Mouse (Mus musculus) G1E-ER4 (cell line): Measurements from ENCODE around the gene Vmn2r56. TPM values are rescaled to one million over a fixed set of nuclear protein-coding genes. Genes with fewer than 3 reads are reported as not detected.
"Not testable (repeated sequence)": the region's sequence is repeated elsewhere in the genome, so short reads cannot be mapped to it uniquely, and the experiment has no call there.

Experiments
- GATA1 ChIP-seq: IDR thresholded peaks from one replicate; pipeline ENCODE4 v1.8.0; 2012; ENCODE audit warnings: low read length, inconsistent platforms
- polyA plus RNA-seq: library from polyadenylated mRNA; stranded (reverse); fragments of >175 nt; gene quantifications from 2 replicates; pipeline ENCODE4 v1.2.3, GENCODE M21; 2012

Gene Vmn2r56
- polyA plus RNA-seq, result not detected in 2 replicates

- no peak for TF ChIP-seq GATA1
These were observed at the start of gene Vmn2r56 for GRCm38 (mm10) chr7:12734904-12735303. Vmn2r56 (minus strand) TSS chr7:12735004.

DNA sequence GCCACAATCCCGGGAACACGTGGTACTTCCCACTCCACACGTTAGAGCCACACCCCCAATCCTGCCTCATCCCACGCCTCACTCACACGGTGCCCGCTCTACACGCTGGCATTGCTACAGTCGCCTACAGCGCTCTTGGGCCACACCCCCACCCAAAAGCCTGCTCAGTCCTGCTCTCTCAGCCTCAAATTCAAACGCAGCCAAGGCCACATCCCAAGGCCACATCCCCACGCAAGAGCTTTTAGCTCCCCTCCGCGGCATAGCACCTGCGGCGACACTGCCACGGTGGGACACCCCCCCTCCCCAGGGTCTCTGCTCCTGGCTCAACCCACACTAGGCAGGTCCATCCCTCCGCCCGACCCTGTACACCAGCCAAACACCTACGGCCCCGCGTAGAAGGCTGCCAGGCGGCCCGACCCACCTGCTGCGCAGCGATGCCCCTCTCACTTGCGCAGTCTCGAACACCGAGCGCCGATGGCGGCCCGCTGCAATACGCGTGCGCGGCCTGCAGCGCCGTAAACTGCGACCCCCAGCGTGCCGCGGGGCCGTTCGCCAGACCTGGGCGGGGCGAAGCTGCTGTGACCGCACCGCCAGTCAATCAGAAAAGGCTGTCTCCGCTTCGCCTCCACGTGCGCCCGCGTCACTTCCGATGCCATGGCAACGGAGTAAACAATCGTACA lies 45.5 kb upstream of the Vmn2r56 start:
- TF ChIP-seq GATA1, result no peak

DNA sequence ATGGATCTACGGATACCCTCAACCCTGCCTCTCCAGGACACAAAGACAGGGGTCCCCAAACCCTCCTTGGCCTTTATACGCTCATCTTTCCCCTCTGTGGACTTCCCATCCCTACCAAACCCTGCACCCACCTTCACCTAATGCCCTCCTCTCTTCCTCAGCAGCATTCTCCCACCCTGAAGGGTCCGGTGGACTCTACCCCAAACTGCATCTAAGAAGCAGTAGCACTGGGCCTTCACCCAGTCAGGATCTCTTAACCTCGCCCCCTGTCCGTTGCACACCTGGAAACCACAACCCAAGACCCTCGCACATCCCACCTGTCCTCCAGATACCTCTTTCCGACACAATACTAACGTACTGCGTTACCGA lies 45.0 kb upstream of the Vmn2r56 start:
- no peak for TF ChIP-seq GATA1

DNA sequence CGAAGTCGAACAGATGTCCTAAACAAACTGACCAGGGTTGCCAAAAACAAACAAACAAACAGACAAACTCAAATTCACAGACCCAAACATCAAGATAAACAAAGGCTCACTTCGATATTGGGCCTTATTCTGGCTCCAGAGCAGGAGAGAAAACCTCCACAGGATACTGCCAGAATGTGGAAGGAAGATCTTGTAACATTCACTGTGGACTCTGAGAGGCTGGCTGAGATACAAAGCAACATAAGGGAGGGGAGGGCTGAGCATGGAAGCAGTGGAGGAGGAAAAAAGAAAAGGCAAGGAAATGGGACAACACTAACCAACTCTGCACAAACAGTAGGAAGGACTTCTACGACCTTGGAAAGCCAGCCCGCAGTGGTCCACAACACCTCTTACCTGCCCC lies 44.3 kb upstream of the Vmn2r56 start:
- no peak for TF ChIP-seq GATA1

- no peak for TF ChIP-seq GATA1
These were observed 39.8 kb upstream of the Vmn2r56 start for GRCm38 (mm10) chr7:12774606-12775005.

DNA sequence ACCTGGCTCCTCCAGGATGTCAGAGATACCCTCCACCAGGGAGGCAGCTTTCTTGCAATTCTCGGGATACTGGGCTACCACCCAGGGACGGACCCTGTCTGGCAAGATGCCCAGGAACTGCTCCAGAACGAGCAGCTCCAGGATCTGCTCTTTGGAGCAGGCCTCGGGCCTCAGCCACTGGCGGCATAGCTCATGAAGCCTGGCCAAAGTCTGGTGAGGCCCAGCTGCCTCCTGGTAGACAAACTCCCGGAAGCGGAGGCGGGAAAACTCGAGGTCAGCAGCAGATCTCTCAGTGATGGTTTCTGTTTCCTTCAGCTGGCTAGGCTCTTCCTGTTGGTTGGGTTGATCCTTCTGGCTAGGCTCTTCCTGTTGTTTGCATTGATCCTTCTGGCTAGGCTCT lies 39.3 kb upstream of the Vmn2r56 start:
- no peak for TF ChIP-seq GATA1

GRCm38 (mm10) chr7:12749431-12750198 lies 14.8 kb upstream of the Vmn2r56 start:
- TF ChIP-seq GATA1, result no peak

GRCm38 (mm10) chr7:12684903-12685302 lies 49.9 kb downstream of the Vmn2r56 start, which contains the start of gene Vmn2r55:
Vmn2r55 (minus strand) TSS chr7:12685003.
- not testable (repeated sequence) for TF ChIP-seq GATA1

DNA sequence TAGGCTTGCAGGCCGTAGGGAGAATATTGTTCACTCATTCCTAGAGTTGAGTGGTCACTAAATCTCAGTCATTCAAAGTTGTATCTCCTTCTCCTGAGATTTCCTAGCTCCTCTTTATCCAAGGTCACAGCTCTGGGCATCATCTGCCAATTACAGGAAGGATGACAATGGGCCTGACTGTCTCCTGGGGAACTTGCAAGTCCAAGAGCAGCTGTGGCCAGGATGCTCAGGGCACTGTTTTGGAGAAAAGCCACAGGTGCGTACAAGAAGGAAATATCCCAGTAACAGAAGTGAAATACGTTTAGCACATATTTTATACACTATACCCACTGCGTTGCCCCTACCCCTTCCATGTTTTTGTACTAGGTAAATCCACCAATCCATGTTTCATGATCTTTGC lies 94.6 kb downstream of the Vmn2r56 start, which contains the start of gene Vmn2r54:
Vmn2r54 (minus strand) TSS at position 101 of the 400 bp plus-strand sequence.
- not testable (repeated sequence) for TF ChIP-seq GATA1

Other genes starting within 250 kb of the Vmn2r56 start
- not detected in 2 replicates for gene 2900092C05Rik, start 222.5 kb downstream of the Vmn2r56 start, polyA plus RNA-seq
- not detected in 2 replicates for gene Vmn2r53, start 126.2 kb downstream of the Vmn2r56 start, polyA plus RNA-seq
- gene Vmn2r54, start 94.7 kb downstream of the Vmn2r56 start, polyA plus RNA-seq, result not detected in 2 replicates
- gene Vmn2r55, start 50.0 kb downstream of the Vmn2r56 start, polyA plus RNA-seq, result not detected in 2 replicates
- gene Zscan18, start 68.6 kb upstream of the Vmn2r56 start, polyA plus RNA-seq, result not detected in 2 replicates
- 0.21 and 0.25 TPM in 2 replicates for gene Zfp329, start 83.9 kb upstream of the Vmn2r56 start, polyA plus RNA-seq
- 2.3 and 3.0 TPM in 2 replicates for gene Zfp110, start 99.8 kb upstream of the Vmn2r56 start, polyA plus RNA-seq
- 0.65 and 0.75 TPM in 2 replicates for gene Zfp128, start 146.2 kb upstream of the Vmn2r56 start, polyA plus RNA-seq
- 4.1 and 5.8 TPM in 2 replicates for gene Zscan22, start 162.8 kb upstream of the Vmn2r56 start, polyA plus RNA-seq
- 2,301 and 3,402 TPM in 2 replicates for gene Rps5, start 187.3 kb upstream of the Vmn2r56 start, polyA plus RNA-seq
- gene Rnf225, start 192.4 kb upstream of the Vmn2r56 start, polyA plus RNA-seq, result 2.0 and 3.0 TPM in 2 replicates
- 4.6 and 5.0 TPM in 2 replicates for gene Zfp324, start 230.8 kb upstream of the Vmn2r56 start, polyA plus RNA-seq
- 5.8 and 5.9 TPM in 2 replicates for gene Zfp446, start 242.8 kb upstream of the Vmn2r56 start, polyA plus RNA-seq